Mouse (Mus musculus) testis, postnatal 14 days (tissue): ENCODE data around the gene Arhgap33.

Experiments used
- DNase-seq: peaks from one replicate; pipeline ENCODE4 v3.0.0; 2021; ENCODE audit warnings: low spot score

Arhgap33 gene

GRCm38 (mm10) chr7:30493401-30493931, 41.4 kb downstream of the Arhgap33 start, which contains the start of gene Prodh2:
Gene Prodh2 (plus strand): TSS chr7:30493622.
- DNase-seq = no peak

- peak; percentile 74 for DNase-seq
Measured at GRCm38 (mm10) chr7:30492765-30493164, 42.1 kb downstream of the Arhgap33 start.

DNA sequence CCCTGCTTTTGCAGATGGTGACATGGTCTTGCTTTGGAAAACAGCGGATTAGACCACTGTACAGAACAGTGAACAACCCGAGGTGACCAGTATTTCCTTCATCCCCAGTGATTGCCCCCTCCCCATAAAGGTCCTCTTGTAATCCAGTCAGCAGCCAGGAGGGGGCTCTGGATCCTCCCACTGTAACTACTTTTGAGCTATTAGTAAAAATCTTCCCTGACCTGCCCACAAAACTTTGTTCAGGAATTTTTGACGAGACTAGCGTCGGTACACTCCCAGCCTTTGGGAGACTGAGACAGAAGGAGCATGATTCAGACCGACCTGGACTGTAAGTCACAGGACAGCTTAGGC, 43.9 kb downstream of the Arhgap33 start:
- no peak for DNase-seq

DNA sequence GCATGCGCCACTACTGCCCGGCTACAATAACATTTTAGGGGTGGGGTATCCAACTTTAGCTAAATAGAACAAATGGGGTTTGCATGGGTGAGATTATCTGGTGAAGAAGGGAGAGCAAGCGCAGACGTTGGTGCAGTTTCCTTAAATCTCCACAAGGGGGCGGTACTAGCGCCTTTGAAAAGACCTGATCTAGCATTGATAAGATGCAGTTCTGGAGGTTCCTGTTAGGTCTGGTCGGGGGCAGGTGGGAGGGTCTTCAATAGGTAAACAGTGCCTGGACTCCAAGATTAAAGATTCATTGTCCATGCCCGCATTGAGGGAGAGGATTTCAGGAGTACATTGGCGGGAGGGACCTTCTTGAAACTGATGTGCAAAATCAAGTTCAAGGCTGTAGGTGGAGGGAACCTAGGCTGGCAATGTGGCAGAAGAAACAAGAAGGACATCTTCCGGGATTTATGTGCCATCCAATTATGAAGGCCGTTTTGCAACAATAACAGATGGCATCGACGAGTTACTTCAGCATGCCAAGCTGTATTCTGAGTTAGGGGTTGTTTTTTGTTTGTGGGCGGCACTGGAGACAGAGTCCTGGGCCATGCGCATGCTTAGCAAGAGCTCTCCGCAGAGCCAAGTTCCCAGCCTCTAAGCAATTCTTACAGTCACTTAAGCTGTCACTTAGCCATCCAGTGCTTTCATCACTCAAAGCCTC, 44.5 kb downstream of the Arhgap33 start:
- DNase-seq = peak; percentile 48

DNA sequence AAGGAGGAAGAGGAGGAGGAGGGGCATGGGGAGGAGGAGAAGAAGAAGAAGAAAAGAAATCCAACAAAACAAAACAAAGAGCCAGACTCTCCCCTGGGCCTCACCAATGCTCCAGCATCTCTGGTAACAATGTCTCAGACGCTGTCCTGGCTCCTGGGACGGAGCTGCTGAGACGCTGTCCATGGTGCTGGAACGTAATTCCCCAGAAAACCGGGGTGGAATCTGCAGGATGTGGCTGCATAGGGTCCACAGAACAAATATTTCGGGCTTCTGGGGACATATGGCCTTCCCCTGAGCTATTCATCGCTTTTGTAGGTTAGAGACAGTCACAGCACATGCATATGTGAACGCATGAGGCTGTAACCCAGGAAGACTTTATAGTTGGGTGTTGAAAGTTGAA, 50.6 kb downstream of the Arhgap33 start:
- peak; percentile 45 for DNase-seq

GRCm38 (mm10) chr7:30477415-30478381, 57.2 kb downstream of the Arhgap33 start:
- DNase-seq = no peak

DNA sequence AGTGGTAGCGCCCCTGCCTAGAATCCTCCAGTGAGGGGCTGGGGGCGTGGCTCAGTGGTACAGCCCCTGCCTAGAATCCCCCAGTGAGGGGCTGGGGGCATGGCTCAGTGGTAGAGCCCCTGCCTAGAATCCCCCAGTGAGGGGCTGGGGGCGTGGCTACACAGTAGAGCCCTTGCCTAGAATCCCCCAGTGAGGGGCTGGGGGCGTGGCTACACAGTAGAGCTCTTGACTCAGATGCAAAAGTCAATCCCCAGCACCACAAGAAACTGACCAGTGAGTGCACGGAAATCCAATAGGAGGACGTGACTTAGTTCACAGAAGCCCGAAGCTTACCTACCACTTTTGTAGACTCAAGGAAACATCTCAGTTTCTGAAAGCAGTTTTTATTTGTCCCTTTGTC, 58.7 kb downstream of the Arhgap33 start:
- DNase-seq = peak; percentile 60

GRCm38 (mm10) chr7:30474999-30475398, 59.9 kb downstream of the Arhgap33 start:
- DNase-seq = no peak

- no peak for DNase-seq
Measured at GRCm38 (mm10) chr7:30472411-30472810, 62.4 kb downstream of the Arhgap33 start.
